Mouse (Mus musculus): ENCODE measurements around the gene Mgat5.

Mgat5 gene

GRCm38 (mm10) chr1:127204817-127205485 lies at the start of gene Mgat5:
Mgat5 (plus strand) TSS chr1:127205015.
- peak; percentile 93 for DNase-seq

GRCm38 (mm10) chr1:127160118-127160760 lies 44.6 kb upstream of the Mgat5 start:
- DNase-seq, result no peak

DNA sequence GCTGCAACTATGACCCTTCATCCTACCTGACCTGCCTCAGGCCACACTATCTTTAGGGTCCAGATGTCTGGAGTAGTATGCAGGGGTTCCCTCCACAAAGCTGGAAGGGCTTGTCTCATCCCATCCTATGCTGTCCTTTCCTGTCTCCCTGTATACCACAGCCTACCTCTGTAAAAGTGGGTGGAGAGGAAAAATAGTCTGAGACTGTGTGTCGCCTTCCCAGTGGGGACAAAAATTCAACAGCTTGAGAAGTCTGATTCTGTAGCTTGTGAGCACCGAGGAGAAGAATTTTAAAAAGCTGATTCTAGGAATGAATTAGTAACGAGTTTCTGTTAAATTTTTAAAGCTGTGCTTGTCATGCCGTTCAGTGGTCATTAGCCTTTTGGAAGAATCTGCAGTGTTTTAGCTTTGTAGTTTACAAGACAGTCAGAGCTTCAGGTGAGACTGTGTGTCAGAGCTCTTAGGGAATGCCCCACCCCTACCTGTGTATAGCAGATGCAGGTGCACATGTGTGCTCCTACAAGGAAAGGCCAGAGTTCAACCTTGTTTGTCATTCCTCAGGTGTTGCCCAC lies 40.1 kb upstream of the Mgat5 start:
- no peak for DNase-seq

DNA sequence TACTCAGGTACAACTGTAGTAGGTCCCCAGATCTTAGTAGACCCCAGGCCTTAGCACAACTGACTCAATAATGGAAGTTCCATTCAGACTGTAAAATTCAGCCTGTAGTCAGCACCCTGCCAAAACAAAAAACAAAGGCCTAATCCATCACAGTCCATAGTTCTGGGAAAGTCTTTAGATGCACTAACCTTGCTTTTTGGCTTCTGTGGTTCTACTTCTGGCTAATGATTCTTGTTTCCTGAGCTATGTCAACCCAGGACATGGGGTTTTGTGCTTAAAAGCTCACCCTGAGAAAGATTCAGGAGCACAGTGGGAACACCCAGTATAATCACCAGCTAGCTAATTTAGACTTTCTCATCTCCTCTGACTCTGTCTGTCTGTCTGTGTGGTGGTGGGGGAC lies 38.3 kb upstream of the Mgat5 start:
- DNase-seq, result no peak

DNA sequence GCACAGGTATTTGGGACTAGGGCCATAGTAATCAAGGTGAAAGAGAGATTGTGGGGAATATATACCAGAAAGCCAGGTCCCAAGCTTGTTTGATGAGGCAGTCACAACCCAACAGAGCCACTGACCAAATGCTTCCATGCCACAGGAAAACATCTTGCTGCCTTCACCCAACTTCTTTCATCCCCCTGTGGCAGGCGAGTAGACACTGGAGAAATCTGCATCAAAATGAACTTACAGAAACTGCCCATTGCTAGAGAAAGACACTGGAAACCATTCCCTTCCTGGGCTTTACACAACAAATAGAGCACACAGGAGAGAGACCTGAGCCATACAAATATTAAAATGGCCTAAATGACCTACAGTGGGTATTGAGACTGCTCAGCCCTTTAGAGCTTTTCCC lies 37.2 kb upstream of the Mgat5 start:
- DNase-seq, result no peak

- DNase-seq, result no peak
These were observed 36.6 kb upstream of the Mgat5 start for GRCm38 (mm10) chr1:127168205-127168604.

DNA sequence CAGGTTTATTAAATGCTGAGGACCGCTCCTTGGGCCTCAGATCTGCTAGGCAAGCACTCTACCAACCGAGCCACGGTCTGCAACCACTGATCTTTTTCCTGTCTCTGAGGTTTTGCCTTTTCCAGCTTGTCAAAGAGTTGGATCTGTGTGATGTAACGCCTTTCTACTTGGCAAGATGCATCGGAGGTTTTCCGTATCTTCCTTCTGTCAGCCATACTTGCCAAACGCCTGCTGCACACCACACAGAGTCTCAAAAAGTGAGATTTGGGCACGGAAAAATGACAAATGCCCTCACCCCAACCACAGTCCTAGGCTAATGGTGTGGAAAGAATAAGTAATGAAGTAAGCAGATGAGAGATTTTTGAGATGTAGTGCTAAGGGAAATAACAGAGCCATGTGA lies 35.3 kb upstream of the Mgat5 start:
- no peak for DNase-seq

GRCm38 (mm10) chr1:127171361-127171760 lies 33.5 kb upstream of the Mgat5 start:
- no peak for DNase-seq

DNA sequence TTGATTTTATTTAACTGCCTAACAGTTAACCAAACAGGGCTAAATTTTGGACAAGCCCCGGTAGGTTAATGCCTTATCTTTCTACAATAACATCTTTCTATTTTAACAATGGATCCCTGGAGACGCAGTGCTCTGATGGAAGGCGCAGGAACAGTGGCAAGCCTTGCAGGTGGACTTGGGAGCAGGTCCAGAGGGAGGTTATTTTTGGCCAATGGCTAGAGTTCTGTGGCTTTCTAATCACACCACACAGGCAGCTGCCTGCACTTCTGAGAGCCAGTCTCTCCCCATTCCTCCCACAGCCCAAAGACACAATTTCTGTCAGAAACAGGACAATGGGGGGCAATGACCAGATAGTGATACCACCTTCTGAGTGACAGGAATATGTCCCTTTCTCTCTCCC lies 31.4 kb upstream of the Mgat5 start:
- no peak for DNase-seq

GRCm38 (mm10) chr1:127192396-127192795 lies 12.4 kb upstream of the Mgat5 start:
- DNase-seq, result no peak

DNA sequence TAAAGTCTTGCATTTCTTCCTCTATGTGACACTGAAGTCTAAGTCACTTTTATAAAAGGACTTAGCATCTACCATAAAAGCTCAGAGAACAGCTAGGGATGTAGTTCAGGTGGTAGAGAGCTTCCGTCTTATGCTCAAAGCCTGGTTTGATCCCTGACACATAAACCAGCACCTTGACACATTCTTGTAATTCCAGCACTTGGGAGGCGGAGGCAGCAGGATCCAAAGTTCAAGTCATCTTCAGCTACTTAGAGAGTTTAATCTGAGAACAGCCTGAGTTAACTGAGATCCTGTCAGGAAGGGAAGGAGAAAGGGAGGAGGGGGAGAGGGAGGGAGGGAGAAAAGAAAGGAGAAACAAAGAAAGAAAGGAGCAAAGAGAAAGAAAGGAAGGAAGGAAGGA lies 5.6 kb upstream of the Mgat5 start:
- DNase-seq, result no peak

- no peak for DNase-seq
These were observed 2.5 kb upstream of the Mgat5 start for GRCm38 (mm10) chr1:127202360-127202759.

DNA sequence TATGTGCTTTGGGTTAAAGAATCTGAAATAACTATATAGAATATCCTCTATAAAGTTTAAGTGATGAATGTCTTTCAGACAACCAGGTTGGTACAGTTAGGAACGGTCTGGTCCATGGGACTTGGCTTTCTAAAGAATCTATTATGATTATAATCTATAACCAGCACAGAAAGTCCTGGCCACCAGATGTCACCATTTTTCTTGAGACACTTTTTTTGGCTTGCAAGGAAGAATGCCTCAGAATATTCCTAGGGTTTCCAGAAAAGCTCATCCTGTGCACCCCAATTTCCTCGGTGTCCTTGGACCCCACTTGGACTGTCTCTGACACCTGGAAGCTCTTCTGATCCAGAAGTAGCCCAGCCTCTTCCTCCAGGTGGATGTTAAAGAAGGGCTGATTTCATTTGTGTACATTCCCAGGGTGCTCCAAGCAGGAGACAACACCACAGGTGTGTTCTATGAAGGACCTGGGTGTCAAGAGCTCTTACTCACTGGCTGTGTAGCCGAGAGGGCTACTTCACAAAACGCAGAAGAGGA lies 1.5 kb upstream of the Mgat5 start:
- peak in 1 of 2 experiments; percentile 30 for DNase-seq

- DNase-seq, result peak in 1 of 2 experiments; percentile 42
These were observed 745 bp downstream of the Mgat5 start for GRCm38 (mm10) chr1:127205501-127206019.

- peak; percentile 65 to 71 for DNase-seq
These were observed 1.3 kb downstream of the Mgat5 start for GRCm38 (mm10) chr1:127206020-127206641.

GRCm38 (mm10) chr1:127206881-127207555 lies 2.2 kb downstream of the Mgat5 start:
- DNase-seq, result no peak

- no peak for DNase-seq
These were observed 3.4 kb downstream of the Mgat5 start for GRCm38 (mm10) chr1:127208167-127208566.

- DNase-seq, result no peak
These were observed 8.0 kb downstream of the Mgat5 start for GRCm38 (mm10) chr1:127212812-127213211.

DNA sequence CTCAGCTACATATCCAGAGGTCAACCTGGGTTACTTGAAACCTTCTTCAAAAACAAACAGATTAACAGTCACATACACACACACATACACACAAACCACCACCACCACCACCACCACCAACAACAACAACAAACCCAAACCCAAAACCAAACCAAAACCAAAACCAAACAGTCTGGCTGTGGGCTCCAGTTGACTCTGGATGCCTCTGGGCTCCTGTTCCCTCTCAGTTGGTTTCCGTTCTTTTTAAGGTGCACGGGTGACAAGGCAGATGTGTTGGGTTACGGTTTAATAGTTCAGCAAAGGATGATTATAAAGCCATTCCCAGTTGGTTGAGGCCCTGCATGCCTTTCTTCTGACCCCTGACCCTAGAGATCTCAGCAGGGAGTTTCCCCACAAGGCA lies 8.6 kb downstream of the Mgat5 start:
- no peak for DNase-seq

DNA sequence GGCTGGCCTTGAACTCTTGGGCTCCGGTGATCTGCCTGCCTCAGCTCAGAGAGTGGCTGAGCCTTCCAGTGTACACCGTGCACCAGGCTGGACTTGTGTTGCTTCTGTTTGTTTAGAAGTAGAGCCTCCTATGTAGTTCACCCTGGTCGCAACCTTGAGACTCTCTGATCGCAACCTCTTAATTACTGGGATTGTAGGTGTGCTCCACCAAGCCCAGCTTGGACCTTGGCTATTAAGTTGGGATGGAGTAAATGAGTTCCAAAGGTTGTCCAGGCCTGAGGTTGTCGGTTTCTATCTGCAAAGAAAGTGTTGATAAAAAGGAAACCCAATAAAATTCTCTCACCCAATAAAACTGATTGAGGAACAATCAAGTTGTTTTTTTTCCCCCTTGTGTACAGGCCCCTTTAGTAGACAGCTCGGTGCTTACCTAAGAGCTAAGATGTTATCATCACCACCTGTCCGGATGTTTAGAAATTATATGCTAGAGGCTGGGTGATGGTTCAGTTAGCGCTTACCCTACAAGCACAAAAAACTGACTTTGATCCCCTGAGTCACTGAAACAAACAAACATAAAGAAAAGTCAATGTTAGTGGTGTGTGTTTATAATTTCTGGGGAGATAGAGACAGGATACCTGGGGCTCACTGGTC lies 9.9 kb downstream of the Mgat5 start:
- no peak for DNase-seq

GRCm38 (mm10) chr1:127216979-127217378 lies 12.2 kb downstream of the Mgat5 start:
- DNase-seq, result no peak

- peak; percentile 42 to 64 for DNase-seq
These were observed 12.8 kb downstream of the Mgat5 start for GRCm38 (mm10) chr1:127217665-127218064.
